Mouse (Mus musculus) layer of hippocampus, postnatal 36 days (tissue): ENCODE measurements around the gene Slc35g1. TPM values are rescaled to one million over a fixed set of nuclear protein-coding genes. Genes with fewer than 3 reads are reported as not detected.

Experiments used
- DNase-seq, 2 experiments: peaks; one replicate each; pipeline ENCODE4 v3.0.0; 2022
- total RNA-seq, 2 experiments: library from RNA; stranded (reverse); gene quantifications; 2 replicates each; pipeline ENCODE4 v1.2.3; 2021

Slc35g1 gene
- total RNA-seq, 2 experiments from 2014 or later: 2.7 to 3.6 TPM

DNA sequence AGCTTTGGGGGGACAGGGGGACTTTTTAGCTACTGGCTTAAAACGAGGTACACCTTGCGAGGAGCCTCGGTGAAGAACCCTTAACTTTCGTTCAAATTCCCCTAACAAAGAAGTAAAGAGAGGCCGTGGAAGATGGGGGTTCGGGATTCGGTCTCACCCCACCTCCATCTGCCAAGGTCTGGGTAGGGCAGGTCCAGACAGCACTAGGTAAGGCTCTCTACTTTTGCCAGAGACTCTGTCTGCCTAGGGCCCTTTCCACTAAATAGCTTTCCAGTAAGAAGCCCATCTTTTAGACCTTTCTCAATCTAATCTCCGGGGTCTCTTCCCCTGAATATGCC is 822 bp downstream of the Slc35g1 start:
- no peak for DNase-seq

GRCm38 (mm10) chr19:38397004-38397403 is 1.2 kb downstream of the Slc35g1 start:
- DNase-seq: no peak

- DNase-seq: no peak
These were observed 3.2 kb downstream of the Slc35g1 start for GRCm38 (mm10) chr19:38398966-38399365.

- no peak for DNase-seq
These were observed 5.1 kb downstream of the Slc35g1 start for GRCm38 (mm10) chr19:38400851-38401250.

DNA sequence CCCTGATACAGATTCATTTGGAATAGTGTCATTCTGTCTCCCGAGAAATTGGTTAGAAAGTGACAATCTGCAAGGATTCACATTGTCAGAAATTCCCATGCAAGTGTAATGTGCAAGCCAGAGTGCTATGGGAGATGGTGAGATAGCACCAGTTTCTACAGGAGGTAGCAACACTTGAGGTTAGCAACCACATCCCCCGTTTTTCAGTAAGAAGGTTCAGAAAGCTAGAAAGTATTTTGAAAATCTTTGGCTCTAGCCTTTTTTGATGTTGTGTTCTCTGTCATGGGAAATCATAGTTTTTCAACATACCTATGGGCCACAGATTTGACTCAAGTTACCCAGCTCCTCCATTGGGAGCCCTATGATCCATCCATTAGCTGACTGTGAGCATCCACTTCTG is 5.6 kb downstream of the Slc35g1 start:
- DNase-seq: no peak

GRCm38 (mm10) chr19:38410357-38411056 is 14.7 kb downstream of the Slc35g1 start:
- no peak for DNase-seq

GRCm38 (mm10) chr19:38413861-38414260 is 18.1 kb downstream of the Slc35g1 start:
- DNase-seq: no peak

- DNase-seq: no peak
These were observed 23.1 kb downstream of the Slc35g1 start for GRCm38 (mm10) chr19:38418819-38419423.

DNA sequence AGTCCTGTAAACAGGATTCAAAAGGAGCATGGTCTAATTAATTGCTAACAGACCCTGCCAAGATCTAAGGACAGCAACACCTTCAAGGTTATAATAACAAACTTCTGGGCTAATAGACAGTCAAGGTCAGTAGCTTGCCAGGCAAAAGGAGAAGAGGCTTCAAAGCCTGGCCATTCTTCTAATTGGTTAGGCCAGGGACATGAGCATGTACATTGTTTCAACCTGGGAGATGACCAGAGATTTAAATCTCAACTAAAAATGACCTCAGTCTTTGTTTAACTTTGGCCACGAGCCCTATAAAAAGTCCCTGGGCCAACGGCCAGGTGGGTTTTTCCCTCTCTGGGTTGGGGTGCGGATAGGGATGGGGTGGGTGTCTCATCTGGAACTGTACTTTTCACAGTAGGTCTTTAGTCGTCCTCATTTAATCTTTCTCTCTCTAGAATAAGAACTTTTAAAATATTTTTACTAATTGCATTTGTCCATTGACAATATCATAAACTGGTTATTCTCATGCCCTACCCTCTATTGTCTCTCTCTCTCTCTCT is 25.0 kb downstream of the Slc35g1 start:
- no peak for DNase-seq

DNA sequence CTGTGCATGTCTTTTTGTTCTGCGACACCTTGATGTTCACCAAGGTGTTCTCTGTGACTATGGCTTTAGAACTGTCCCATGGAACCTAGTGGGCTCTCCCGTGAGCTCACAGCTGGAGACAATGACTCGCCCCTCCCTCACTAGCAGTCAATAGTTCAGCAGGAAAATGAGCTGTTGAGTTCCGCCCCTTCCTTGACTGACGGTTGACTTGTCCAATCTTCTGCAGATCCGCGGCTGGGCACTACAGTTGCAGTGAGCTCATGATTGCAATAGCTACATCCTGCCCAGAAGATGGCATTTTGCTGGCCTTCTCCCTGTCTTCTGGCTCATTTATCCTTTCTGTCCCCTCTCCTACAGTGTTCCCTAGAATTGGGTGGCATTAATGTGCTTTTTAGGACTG is 25.7 kb downstream of the Slc35g1 start:
- no peak for DNase-seq

- DNase-seq: no peak
These were observed 27.1 kb downstream of the Slc35g1 start for GRCm38 (mm10) chr19:38422926-38423325.

DNA sequence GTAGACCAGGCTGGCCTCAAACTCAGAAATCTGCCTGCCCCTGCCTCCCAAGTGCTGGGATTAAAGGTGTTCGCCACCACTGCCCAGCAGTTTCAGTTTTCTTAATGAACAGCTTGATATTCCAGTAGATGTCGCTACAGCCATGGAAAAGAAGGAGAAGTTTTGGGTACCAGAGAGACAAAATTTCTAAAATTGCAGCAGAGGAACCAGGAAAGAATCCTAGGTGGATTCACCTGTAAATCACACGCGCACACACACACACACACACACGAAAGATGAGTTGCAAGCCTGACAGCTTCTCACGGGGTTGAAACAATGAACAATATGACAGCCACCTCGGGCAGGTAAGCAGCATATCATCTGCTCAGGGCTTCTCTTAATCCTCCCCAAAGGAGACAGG is 28.1 kb downstream of the Slc35g1 start:
- no peak for DNase-seq

DNA sequence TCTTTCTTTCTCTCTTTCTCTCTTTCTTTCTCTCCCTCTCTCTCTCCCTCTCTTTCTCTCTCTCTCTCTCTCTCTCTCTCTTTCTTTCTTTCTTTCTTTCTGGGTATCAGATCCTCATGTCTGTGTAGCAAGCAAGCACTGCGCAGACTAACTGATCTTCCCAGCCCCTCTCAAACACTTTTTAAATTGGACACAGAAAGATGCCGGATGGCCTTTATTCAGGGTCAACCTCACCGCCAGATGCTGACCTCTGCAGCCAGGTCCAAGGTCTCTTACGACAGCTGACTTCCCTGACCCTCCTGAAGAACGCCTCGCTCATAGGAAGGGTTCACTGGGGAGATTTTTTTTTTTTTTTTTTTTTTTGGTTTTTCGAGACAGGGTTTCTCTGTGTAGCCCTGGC is 28.8 kb downstream of the Slc35g1 start:
- no peak for DNase-seq

DNA sequence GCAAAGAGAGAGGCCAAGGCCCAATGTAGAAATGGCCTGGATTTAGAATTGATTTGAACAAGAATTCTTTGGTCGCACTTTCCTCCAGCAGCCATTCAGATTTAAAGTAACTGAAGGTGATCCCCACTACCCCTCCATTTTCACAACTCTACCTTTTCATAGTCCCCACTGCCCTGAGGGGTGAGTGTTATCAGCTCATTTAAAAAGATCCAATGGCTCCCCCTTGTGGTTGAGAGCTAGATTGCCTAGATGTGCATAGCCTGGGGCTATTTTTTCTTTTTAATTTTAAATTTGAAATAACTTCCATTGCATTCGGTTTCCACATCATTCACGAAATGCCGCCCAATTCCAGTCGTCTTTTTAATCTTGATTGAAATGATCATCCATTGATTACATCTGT is 33.5 kb downstream of the Slc35g1 start:
- DNase-seq: no peak

GRCm38 (mm10) chr19:38430475-38430874 is 34.7 kb downstream of the Slc35g1 start:
- DNase-seq: no peak

DNA sequence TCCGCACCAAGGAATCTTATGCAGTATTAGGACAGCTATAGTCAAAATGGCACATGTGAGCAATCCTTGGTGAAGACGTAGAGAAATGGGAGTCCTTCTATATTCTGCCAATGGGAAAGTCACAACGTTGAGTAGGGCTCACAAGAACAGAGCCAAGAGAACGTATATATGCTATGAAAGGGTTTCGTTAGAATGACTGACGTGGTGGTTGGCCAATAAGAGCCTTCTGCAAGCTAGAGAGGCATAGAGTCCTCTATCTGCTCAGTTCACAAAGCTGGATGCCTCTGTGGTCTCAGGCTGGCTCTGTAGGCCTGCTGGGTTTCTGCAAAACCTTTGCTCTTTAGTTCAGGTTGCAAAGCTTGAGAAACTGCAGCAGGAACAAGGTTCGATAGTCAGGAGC is 35.5 kb downstream of the Slc35g1 start:
- no peak for DNase-seq

DNA sequence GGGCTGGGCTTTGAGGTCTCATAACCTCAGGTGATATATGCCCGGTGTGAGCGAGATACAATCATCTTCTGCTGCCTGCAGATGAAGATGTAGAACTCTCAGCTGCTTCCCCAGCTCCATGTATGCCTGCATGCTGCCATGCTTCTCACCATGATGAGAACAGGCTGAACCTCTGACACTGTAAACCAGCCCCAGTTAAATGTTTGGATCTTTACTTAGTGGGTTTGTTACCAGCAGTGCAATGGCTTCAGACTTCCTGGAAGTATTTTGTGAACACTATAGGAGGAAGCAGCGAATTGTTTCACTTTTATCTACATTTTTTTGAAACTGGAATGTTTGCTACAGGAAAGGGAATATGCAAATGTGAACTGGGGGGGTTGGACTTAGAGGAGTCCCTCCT is 36.2 kb downstream of the Slc35g1 start:
- DNase-seq: no peak

DNA sequence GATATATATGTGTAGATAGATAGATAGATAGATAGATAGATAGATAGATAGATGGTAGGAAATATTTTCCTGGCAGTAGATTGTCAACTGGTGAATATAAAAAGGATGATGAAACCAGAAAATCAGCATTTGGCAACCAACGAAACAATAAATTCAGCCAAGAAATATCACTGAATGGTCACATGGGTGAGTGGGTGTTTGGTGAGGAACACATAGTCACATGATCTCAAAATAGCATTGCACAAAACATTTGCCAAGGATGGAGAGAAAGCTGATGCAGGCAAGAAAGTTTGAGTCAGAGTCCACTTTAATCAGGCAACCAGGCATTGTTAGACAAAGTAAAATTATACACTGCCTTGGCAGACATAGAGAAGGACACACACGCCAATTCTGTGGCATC is 37.6 kb downstream of the Slc35g1 start:
- DNase-seq: peak in 1 of 2 experiments; percentile 16

GRCm38 (mm10) chr19:38435221-38435620 is 39.4 kb downstream of the Slc35g1 start:
- DNase-seq: no peak

- no peak for DNase-seq
These were observed 46.1 kb downstream of the Slc35g1 start for GRCm38 (mm10) chr19:38441860-38442259.

DNA sequence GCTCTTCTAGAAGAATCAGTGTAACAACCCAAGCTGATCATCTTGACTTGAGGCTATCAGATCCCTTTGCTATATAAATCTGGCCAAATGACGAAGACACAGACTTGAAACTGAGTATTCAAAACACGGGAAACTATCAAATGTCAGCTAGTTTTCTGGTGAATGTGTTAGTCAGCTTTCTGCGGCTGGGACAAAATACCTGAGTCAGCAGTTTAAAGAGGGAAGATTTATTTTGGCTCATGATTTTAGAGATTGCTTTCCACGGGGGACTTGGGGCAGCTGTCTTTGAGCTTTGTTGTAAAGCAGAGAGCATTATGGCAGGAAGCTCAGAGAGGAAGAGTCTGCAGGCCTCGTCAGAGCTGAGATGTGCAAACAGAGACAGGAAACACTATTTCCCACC is 50.0 kb downstream of the Slc35g1 start:
- DNase-seq: no peak
